In genomic region chr5:22024108-22024507, GRCm38 (mm10) we compare ENCODE assay signal across 20 mouse cellular contexts.
"Had no signal": no experiment of that assay in that cellular context is flagged by ENCODE, and none has a peak within 500 bp of the region (broad histone marks: within the 10 kb centered on the region; RNA-seq: fewer than 3 reads in every experiment).

No protein-coding gene starts in this region.

- H3K4me2 ChIP-seq: lung, embryonic 14.5 days; midbrain, embryonic 12.5 days; neural tube, embryonic 13.5 days; neural tube, embryonic 15.5 days; stomach, embryonic 15.5 days had no signal

- H3K27ac ChIP-seq: midbrain, embryonic 10.5 days; midbrain, embryonic 12.5 days; neural tube, embryonic 13.5 days; neural tube, embryonic 15.5 days; stomach, embryonic 15.5 days; stomach, postnatal 0 days had no signal

- DNase-seq: lung, adult 18-20 months; lung, embryonic 14.5 days; lung, postnatal 10 days; lung, postnatal 4 days; midbrain, embryonic 14.5 days; retina, postnatal 1 day; right cerebral cortex, adult 18-20 months; right cerebral cortex, postnatal 25 days; right cerebral cortex, postnatal 4 days; thymus, adult 2 months; thymus, postnatal 25 days; thymus, postnatal 4 days had no signal

- H3K4me3 ChIP-seq: midbrain, embryonic 10.5 days; midbrain, embryonic 12.5 days; myocyte; neural tube, embryonic 13.5 days; neural tube, embryonic 15.5 days; stomach, embryonic 15.5 days had no signal

- H3K27me3 ChIP-seq: midbrain, embryonic 12.5 days; neural tube, embryonic 13.5 days; neural tube, embryonic 15.5 days; stomach, embryonic 15.5 days had no signal

- H3K36me3 ChIP-seq: midbrain, embryonic 10.5 days; midbrain, embryonic 12.5 days; neural tube, embryonic 13.5 days; neural tube, embryonic 15.5 days; stomach, embryonic 15.5 days had no signal

- H3K9me3 ChIP-seq: midbrain, embryonic 10.5 days; midbrain, embryonic 12.5 days; neural tube, embryonic 13.5 days; neural tube, embryonic 15.5 days; stomach, embryonic 15.5 days had no signal

- ATAC-seq: midbrain, embryonic 16.5 days had no signal

- H3K9ac ChIP-seq: lung, embryonic 14.5 days; midbrain, embryonic 12.5 days; neural tube, embryonic 13.5 days; neural tube, embryonic 15.5 days; stomach, embryonic 15.5 days had no signal

- H3K4me1 ChIP-seq: midbrain, embryonic 10.5 days; midbrain, embryonic 12.5 days; neural tube, embryonic 13.5 days; neural tube, embryonic 15.5 days; stomach, embryonic 15.5 days had no signal
